10 mouse cellular contexts compared by ENCODE assay signal in genomic region chr3:102733936-102734312, GRCm38 (mm10). TPM values are rescaled to one million over a fixed set of nuclear protein-coding genes. Genes with fewer than 3 reads are reported as not detected.
A peak's percentile ranks its signal among the peaks of the same experiment; 100 is the strongest.
DNase-seq lines count a peak whose midpoint lies in the region; ATAC-seq and TF ChIP-seq lines count a peak whose summit lies in the region.
"Had no signal": no experiment of that assay in that cellular context is flagged by ENCODE, and none has a peak within 500 bp of the region (broad histone marks: within the 10 kb centered on the region; RNA-seq: fewer than 3 reads in every experiment).

No protein-coding gene starts in this region.

- intact Hi-C loops in gastrocnemius, adult 2 months (cut with DNase I): no loop called here

- DNase-seq in gastrocnemius, adult 2 months: no peak
- DNase-seq in gastrocnemius, postnatal 4 days (ENCODE audit: low spot score in 2 of 2): no peak
- DNase-seq in right cerebral cortex, adult 2 months (ENCODE audit: low spot score in 2 of 2): peak; percentile 40 to 46
- DNase-seq in right cerebral cortex, postnatal 14 days: no peak
- DNase-seq in adrenal gland, adult 8-10 months: no peak
- no peak for DNase-seq in cerebellum, postnatal 10 days
- DNase-seq in gastrocnemius, postnatal 10 days: no peak

- peaks cover 22% of the 10 kb centered on the region for H3K4me1 ChIP-seq in liver, embryonic 12.5 days

- no peak for ATAC-seq in liver, embryonic 12.5 days

- peaks cover 45% of the 10 kb centered on the region for H3K27me3 ChIP-seq in liver, embryonic 12.5 days (replicated peaks)

- no peak overlapping the region for H3K9ac ChIP-seq in liver, embryonic 12.5 days

- no peaks in the 10 kb centered on the region for H3K36me3 ChIP-seq in liver, embryonic 12.5 days

- no peak for TF ChIP-seq CTCF in gastrocnemius, adult 2 months (IDR thresholded peaks at IDR 0.05)

- H3K27ac ChIP-seq in gastrocnemius, adult 2 months: peak overlapping the region; percentile 87
- no peak overlapping the region for H3K27ac ChIP-seq in liver, embryonic 12.5 days

- no peaks in the 10 kb centered on the region for H3K9me3 ChIP-seq in liver, embryonic 12.5 days (replicated peaks)

- WGBS in liver, embryonic 12.5 days (ENCODE audit: insufficient replicate concordance): 52% methylated on average over 6 of the region's 6 CpGs

- H3K4me3 ChIP-seq in gastrocnemius, adult 2 months: peak overlapping the region; percentile 94
- peak overlapping the region; percentile 58; the same call in 1 of the 2 replicates for H3K4me3 ChIP-seq in liver, embryonic 12.5 days

- peak overlapping the region; percentile 78 for H3K4me2 ChIP-seq in liver, embryonic 12.5 days

RNA-seq across cellular contexts. Expression of gene Tspan2, which starts 0.4 kb away (rescaled TPM):
- 1 to 10 TPM; 4.3 to 5.2 TPM for total RNA-seq in gastrocnemius, adult 2 months (2021)
- total RNA-seq in gastrocnemius, postnatal 4 days (2021): 10 to 100 TPM; 21.7 to 23.2 TPM
- 2.8 and 3.4 TPM in 2 replicates for polyA plus RNA-seq in liver, embryonic 12.5 days (2016; fragmentation: Nextera tagmentation; extraction: Ambion mirVana)
- total RNA-seq in adrenal gland, adult 8-10 months (2022): 1 to 10 TPM; 4.8 to 10.0 (median 7.3) TPM
- total RNA-seq in gastrocnemius, postnatal 10 days (2021): 10 to 100 TPM; 14.9 to 19.6 TPM

RNA-seq across cellular contexts. Expression of gene Tshb, which starts 48.6 kb away (rescaled TPM):
- not detected for total RNA-seq in gastrocnemius, adult 2 months (2021)
- total RNA-seq in gastrocnemius, postnatal 4 days (2021): not detected
- polyA plus RNA-seq in liver, embryonic 12.5 days (2016; fragmentation: Nextera tagmentation; extraction: Ambion mirVana): not detected in 2 replicates
- not detected for total RNA-seq in adrenal gland, adult 8-10 months (2022)
- total RNA-seq in gastrocnemius, postnatal 10 days (2021): not detected
- total RNA-seq: adrenal gland, postnatal 14 days; gastrocnemius, postnatal 14 days had no signal

Comparison
In these comparisons a context has a peak if more than half of its experiments do, and no peak if none do; other contexts are left out.
1. DNase-seq: peak in right cerebral cortex, adult 2 months (2 of 2); none in gastrocnemius, adult 2 months (single experiment), gastrocnemius, postnatal 4 days (0 of 2), right cerebral cortex, postnatal 14 days (single experiment), adrenal gland, adult 8-10 months (single experiment), cerebellum, postnatal 10 days (0 of 2) and gastrocnemius, postnatal 10 days (single experiment).